16 mouse cellular contexts compared by ENCODE assay signal in genomic region chr5:92114223-92114622, GRCm38 (mm10).
"Had no signal": no experiment of that assay in that cellular context is flagged by ENCODE, and none has a peak within 500 bp of the region (broad histone marks: within the 10 kb centered on the region; RNA-seq: fewer than 3 reads in every experiment).

No protein-coding gene starts in this region.

- H3K27me3 ChIP-seq: hindbrain, embryonic 15.5 days; neural tube, embryonic 15.5 days had no signal

- DNase-seq: kidney, adult 8-10 months; kidney, postnatal 36 days; left cerebral cortex, postnatal 4 days; lung, adult 18-20 months; right cerebral cortex, adult 18-20 months; right cerebral cortex, postnatal 25 days; thymus, postnatal 4 days had no signal

- H3K9ac ChIP-seq: hindbrain, embryonic 15.5 days; limb, embryonic 13.5 days; neural tube, embryonic 15.5 days had no signal

- H3K9me3 ChIP-seq: hindbrain, embryonic 15.5 days; limb, embryonic 13.5 days; midbrain, embryonic 10.5 days; neural tube, embryonic 15.5 days had no signal

- ATAC-seq: inflammation-experienced regulatory T-cells, adult 6 months; intestine, postnatal 0 days had no signal

- H3K4me2 ChIP-seq: hindbrain, embryonic 15.5 days; limb, embryonic 13.5 days; neural tube, embryonic 15.5 days had no signal

- H3K4me3 ChIP-seq: hindbrain, embryonic 15.5 days; layer of hippocampus, adult 2 months; limb, embryonic 13.5 days; midbrain, embryonic 10.5 days; myocyte; neural tube, embryonic 15.5 days had no signal

- H3K36me3 ChIP-seq: hindbrain, embryonic 15.5 days; limb, embryonic 13.5 days; midbrain, embryonic 10.5 days; neural tube, embryonic 15.5 days had no signal

- H3K27ac ChIP-seq: hindbrain, embryonic 15.5 days; layer of hippocampus, adult 2 months; limb, embryonic 13.5 days; midbrain, embryonic 10.5 days; neural tube, embryonic 15.5 days; stomach, postnatal 0 days had no signal
